Mouse (Mus musculus) Patski (cell line): Measurements from ENCODE around the gene Hoxd13. TPM values are rescaled to one million over a fixed set of nuclear protein-coding genes. Genes with fewer than 3 reads are reported as not detected.

Experiments used
- ATAC-seq: fragments of 100-300 bp; one replicate; pipeline ENCODE4 v1.8.0; 2021
- CTCF ChIA-PET: fragments of 350-600 bp; sonication (Branson Sonifier 250); formaldehyde crosslinking; loops from one replicate; lab custom pipeline; 2022; ENCODE audit warnings: inconsistent platforms; lab: Charles Lee
- POLR2A ChIA-PET: fragments of 350-600 bp; sonication (Branson Sonifier 250); formaldehyde crosslinking; loops from one replicate; lab custom pipeline; 2022; ENCODE audit warnings: antibody characterized with exemption, inconsistent platforms; lab: Charles Lee
- DNase-seq: peaks from one replicate; pipeline ENCODE4 v3.0.0-alpha.2; 2011; ENCODE audit warnings: low read depth, low spot score
- H3K27me3 ChIP-seq: fragments of 371-371 bp; one replicate; pipeline ENCODE4 v1.5.1; 2021
- CTCF ChIP-seq: fragments of 100-300 bp; IDR thresholded peaks from one replicate; pipeline ENCODE4 v1.5.1; 2021
- in situ Hi-C: fragments of 300-500 bp; cut with MboI; formaldehyde crosslinking; loops from 3 replicates; pipeline ENCODE4 v1.11.1; 2018; ENCODE audit warnings: low pct_unique_long_range_greater_than_20kb, mixed read lengths
- polyA plus RNA-seq: library from polyadenylated mRNA; unstranded; gene quantifications from one replicate; pipeline ENCODE4 v1.2.3, GENCODE M21; 2021

The Hoxd13 gene
- polyA plus RNA-seq, 1 experiment from 2014 or later, result not detected

- DNase-seq, result no peak
- ChIA-PET POLR2A (no interaction called here), CTCF (no interaction called here)
- peaks cover 53% of the 10 kb centered on the region for H3K27me3 ChIP-seq
- in situ Hi-C loops, result loop anchor here (10.0 to 25.0 kb wide), 2 partner anchors 451 to 1068 kb away; no protein-coding TSS in a partner anchor
- TF ChIP-seq CTCF, result no peak
- ATAC-seq, result no peak
Observed at GRCm38 (mm10) chr2:74694066-74694465, 26.0 kb downstream of the Hoxd13 start.

GRCm38 (mm10) chr2:74695383-74695782, 27.3 kb downstream of the Hoxd13 start:
- ChIA-PET POLR2A (no interaction called here), CTCF (interaction anchor here (0.7 to 0.9 kb wide), 2 partner anchors 10 to 617 kb away, joined by 3 read pairs; no protein-coding TSS in a partner anchor)
- in situ Hi-C loops, result loop anchor here (10.0 to 25.0 kb wide), 2 partner anchors 449 to 1067 kb away; no protein-coding TSS in a partner anchor
- ATAC-seq (no peak), DNase-seq (no peak)
- TF ChIP-seq CTCF, result no peak
- H3K27me3 ChIP-seq, result peaks cover 42% of the 10 kb centered on the region

- CTCF ChIA-PET, result no interaction called here
- no peak for TF ChIP-seq CTCF
- DNase-seq, result no peak
- POLR2A ChIA-PET, result no interaction called here
- ATAC-seq, result no peak
- H3K27me3 ChIP-seq, result peaks cover 37% of the 10 kb centered on the region
- in situ Hi-C loops, result loop anchor here (10.0 to 25.0 kb wide), 2 partner anchors 449 to 1066 kb away; no protein-coding TSS in a partner anchor
Observed at GRCm38 (mm10) chr2:74695813-74696430, 27.8 kb downstream of the Hoxd13 start.

GRCm38 (mm10) chr2:74696442-74697335, 28.6 kb downstream of the Hoxd13 start:
- in situ Hi-C loops, result loop anchor here (10.0 to 25.0 kb wide), 2 partner anchors 448 to 1066 kb away; no protein-coding TSS in a partner anchor
- ChIA-PET CTCF (no interaction called here), POLR2A (no interaction called here)
- DNase-seq, result no peak
- H3K27me3 ChIP-seq, result peaks cover 29% of the 10 kb centered on the region
- TF ChIP-seq CTCF, result no peak
- no peak for ATAC-seq

- ChIA-PET CTCF (no interaction called here), POLR2A (no interaction called here)
- in situ Hi-C loops, result loop anchor here (10.0 to 25.0 kb wide), 2 partner anchors 447 to 1065 kb away; no protein-coding TSS in a partner anchor
- DNase-seq (no peak), ATAC-seq (peak; percentile 44)
- peaks cover 19% of the 10 kb centered on the region for H3K27me3 ChIP-seq
- no peak for TF ChIP-seq CTCF
Observed at GRCm38 (mm10) chr2:74697567-74698121, 29.5 kb downstream of the Hoxd13 start, which contains the start of gene Hoxd9. Gene Hoxd9 (plus strand): TSS chr2:74697727.

- TF ChIP-seq CTCF, result no peak
- ChIA-PET POLR2A (no interaction called here), CTCF (no interaction called here)
- ATAC-seq, result peak; percentile 31
- in situ Hi-C loops, result loop anchor here (10.0 to 25.0 kb wide), 2 partner anchors 446 to 1064 kb away; no protein-coding TSS in a partner anchor
- peaks cover 13% of the 10 kb centered on the region for H3K27me3 ChIP-seq
- DNase-seq, result no peak
Observed at GRCm38 (mm10) chr2:74698201-74699052, 30.3 kb downstream of the Hoxd13 start.

- POLR2A ChIA-PET, result no interaction called here
- DNase-seq, result no peak
- ATAC-seq, result no peak
Observed at GRCm38 (mm10) chr2:74699053-74699430, 30.9 kb downstream of the Hoxd13 start.

GRCm38 (mm10) chr2:74699664-74700545, 31.8 kb downstream of the Hoxd13 start:
- no peak for TF ChIP-seq CTCF
- ATAC-seq, result no peak
- ChIA-PET CTCF (no interaction called here), POLR2A (no interaction called here)
- peaks cover 12% of the 10 kb centered on the region for H3K27me3 ChIP-seq
- in situ Hi-C loops, result loop anchor here (5.0 to 25.0 kb wide), 4 partner anchors 445 to 1062 kb away; no protein-coding TSS in a partner anchor
- DNase-seq, result no peak

More at GRCm38 (mm10) chr2:74699053-74699430, 30.9 kb downstream of the Hoxd13 start:
- in situ Hi-C loops, result loop anchor here (10.0 to 25.0 kb wide), 2 partner anchors 446 to 1063 kb away; no protein-coding TSS in a partner anchor
- TF ChIP-seq CTCF, result no peak
- peaks cover 15% of the 10 kb centered on the region for H3K27me3 ChIP-seq
- CTCF ChIA-PET, result no interaction called here
